9 mouse cellular contexts compared by ENCODE assay signal in genomic region chr15:101191459-101192259, GRCm38 (mm10). TPM values are rescaled to one million over a fixed set of nuclear protein-coding genes. Genes with fewer than 3 reads are reported as not detected.
A peak's percentile ranks its signal among the peaks of the same experiment; 100 is the strongest.
DNase-seq lines count a peak whose midpoint lies in the region; ATAC-seq and TF ChIP-seq lines count a peak whose summit lies in the region.
"Had no signal": no experiment of that assay in that cellular context is flagged by ENCODE, and none has a peak within 500 bp of the region (broad histone marks: within the 10 kb centered on the region; RNA-seq: fewer than 3 reads in every experiment).

No protein-coding gene starts in this region.

- peak overlapping the region; percentile 7; the same call in 1 of the 2 replicates for H3K9ac ChIP-seq in intestine, postnatal 0 days (ENCODE audit: low read depth, low read length)

- no peaks in the 10 kb centered on the region for H3K9me3 ChIP-seq in intestine, postnatal 0 days (ENCODE audit: control insufficient read depth)
- H3K9me3 ChIP-seq in midbrain, embryonic 10.5 days (replicated peaks), result no peaks in the 10 kb centered on the region

- H3K36me3 ChIP-seq in intestine, postnatal 0 days (ENCODE audit: control insufficient read depth, insufficient read depth), result peaks cover 27% of the 10 kb centered on the region; the same call in 1 of the 2 replicates
- H3K36me3 ChIP-seq in midbrain, embryonic 10.5 days, result peaks cover 33% of the 10 kb centered on the region
- H3K36me3 ChIP-seq: G1E had no signal

- TF ChIP-seq CTCF in layer of hippocampus, adult 2 months (conservative IDR thresholded peaks at IDR 0.05), result no peak
- no peak for TF ChIP-seq CTCF in intestine, postnatal 0 days (IDR thresholded peaks at IDR 0.05; ENCODE audit: low read depth)

- H3K4me1 ChIP-seq in intestine, postnatal 0 days (replicated peaks; ENCODE audit: control insufficient read depth, insufficient read depth, low read length), result peaks cover 9% of the 10 kb centered on the region
- peaks cover 31% of the 10 kb centered on the region for H3K4me1 ChIP-seq in midbrain, embryonic 10.5 days

- ATAC-seq in intestine, postnatal 0 days, result no peak

- no peak overlapping the region for H3K4me2 ChIP-seq in intestine, postnatal 0 days (replicated peaks; ENCODE audit: low read depth)

- no peak for DNase-seq in layer of hippocampus, adult 2 months (ENCODE audit: low spot score in 2 of 2)
- no peak for DNase-seq in layer of hippocampus, postnatal 10 days (ENCODE audit: low spot score in 2 of 2)
- peak; percentile 77 to 79 for DNase-seq in adrenal gland, postnatal 36 days
- peak; percentile 64 for DNase-seq in gastrocnemius, postnatal 25 days
- peak; percentile 30 for DNase-seq in midbrain, embryonic 10.5 days (ENCODE audit: low spot score)
- no peak for DNase-seq in T-cell, adult 2 months (ENCODE audit: low spot score)
- no peak for DNase-seq in kidney, adult 9 months

- H3K27ac ChIP-seq in layer of hippocampus, adult 2 months, result peak overlapping the region; percentile 55; the same call in 1 of the 2 replicates
- H3K27ac ChIP-seq in intestine, postnatal 0 days (ENCODE audit: low read depth, low read length), result peak overlapping the region; percentile 35
- peak overlapping the region; percentile 61 for H3K27ac ChIP-seq in midbrain, embryonic 10.5 days (replicated peaks)

- H3K27me3 ChIP-seq in intestine, postnatal 0 days (replicated peaks; ENCODE audit: control insufficient read depth, insufficient read depth, low read length), result no peaks in the 10 kb centered on the region
- no peaks in the 10 kb centered on the region for H3K27me3 ChIP-seq in midbrain, embryonic 10.5 days (ENCODE audit: low read depth, poor library complexity, severe bottlenecking)

- no peak overlapping the region for H3K4me3 ChIP-seq in layer of hippocampus, adult 2 months
- no peak overlapping the region for H3K4me3 ChIP-seq in intestine, postnatal 0 days (ENCODE audit: low read depth, low read length)
- H3K4me3 ChIP-seq in midbrain, embryonic 10.5 days, result no peak overlapping the region

- 40% methylated on average over 13 of the region's 13 CpGs for WGBS in intestine, postnatal 0 days
- 24% methylated on average over 13 of the region's 13 CpGs for WGBS in midbrain, embryonic 10.5 days

RNA-seq across cellular contexts. Expression of gene Acvr1b, which starts 17.8 kb away (rescaled TPM):
- 10 to 100 TPM; 85.1 to 87.8 TPM for total RNA-seq in layer of hippocampus, adult 2 months (2021)
- 10 to 100 TPM; 78.9 to 79.2 TPM for total RNA-seq in layer of hippocampus, postnatal 10 days (2021)
- 1 to 10 TPM; 8.5 to 9.3 TPM for total RNA-seq in adrenal gland, postnatal 36 days (2021)
- total RNA-seq in gastrocnemius, postnatal 25 days (2021), result 10 to 100 TPM; 23.0 to 34.4 TPM
- 6.0 and 6.8 TPM in 2 replicates for polyA plus RNA-seq in intestine, postnatal 0 days (2015; fragmentation: Nextera tagmentation; extraction: Ambion mirVana)
- 5.4 and 7.0 TPM in 2 replicates for polyA plus RNA-seq in midbrain, embryonic 10.5 days (2016; fragmentation: Nextera tagmentation; extraction: Ambion mirVana)
- polyA plus RNA-seq: G1E had no signal

RNA-seq across cellular contexts. Expression of gene Grasp, which starts 32.3 kb away (rescaled TPM):
- 10 to 100 TPM; 79.5 to 82.7 TPM for total RNA-seq in layer of hippocampus, adult 2 months (2021)
- total RNA-seq in layer of hippocampus, postnatal 10 days (2021), result 10 to 100 TPM; 33.3 to 35.3 TPM
- 10 to 100 TPM; 18.7 to 60.1 TPM for total RNA-seq in adrenal gland, postnatal 36 days (2021)
- total RNA-seq in gastrocnemius, postnatal 25 days (2021), result 1 to 10 TPM; 4.3 to 5.7 TPM
- 1.7 and 2.0 TPM in 2 replicates for polyA plus RNA-seq in intestine, postnatal 0 days (2015; fragmentation: Nextera tagmentation; extraction: Ambion mirVana)
- polyA plus RNA-seq in midbrain, embryonic 10.5 days (2016; fragmentation: Nextera tagmentation; extraction: Ambion mirVana), result 3.2 and 4.2 TPM in 2 replicates

Comparison
In these comparisons a context has a peak if more than half of its experiments do, and no peak if none do; other contexts are left out.
1. DNase-seq: peak in adrenal gland, postnatal 36 days (2 of 2), gastrocnemius, postnatal 25 days (single experiment) and midbrain, embryonic 10.5 days (single experiment); none in layer of hippocampus, adult 2 months (0 of 2), layer of hippocampus, postnatal 10 days (0 of 2), T-cell, adult 2 months (single experiment) and kidney, adult 9 months (single experiment).
2. Peak in every context shown above with its lines, with median percentiles within 50 percentile points of each other: H3K27ac ChIP-seq.